Mouse (Mus musculus) midbrain, embryonic 14.5 days (tissue): Measurements from ENCODE around the gene Ints4. TPM values are rescaled to one million over a fixed set of nuclear protein-coding genes. Genes with fewer than 3 reads are reported as not detected.
A peak's percentile ranks its signal among the peaks of the same experiment; 100 is the strongest.

Experiments used
- ATAC-seq: fragments of 200-750 bp; cut with Nextera tagmentation; 2 replicates; pipeline ENCODE4 v1.8.0; 2017; ENCODE audit warnings: moderate number of reproducible peaks, moderate library complexity; ENCODE audit not compliant: low FRiP score, low TSS enrichment
- DNase-seq: peaks from one replicate; pipeline ENCODE4 v3.0.0-alpha.2; 2015
- H3K27ac ChIP-seq: fragments of 300-500 bp; sonication (generic); replicated peaks from 2 replicates; pipeline ENCODE4 v1.5.1; 2014; ENCODE audit warnings: mild to moderate bottlenecking, low read depth, low read length, moderate library complexity
- H3K27me3 ChIP-seq: fragments of 300-500 bp; sonication (generic); 2 replicates; pipeline ENCODE4 v1.6.1; 2014; ENCODE audit warnings: low read length, control low read depth, mixed read lengths; ENCODE audit not compliant: control insufficient read depth, insufficient read depth
- H3K36me3 ChIP-seq: fragments of 300-500 bp; sonication (generic); 2 replicates; pipeline ENCODE4 v1.6.1; 2014; ENCODE audit warnings: low read length, control low read depth; ENCODE audit not compliant: control insufficient read depth, insufficient read depth
- H3K4me1 ChIP-seq: fragments of 300-500 bp; sonication (generic); 2 replicates; pipeline ENCODE4 v1.6.1; 2014; ENCODE audit warnings: mild to moderate bottlenecking, antibody characterized with exemption, low read length, control low read depth; ENCODE audit not compliant: control insufficient read depth, insufficient read depth
- H3K4me2 ChIP-seq: fragments of 300-500 bp; sonication (generic); 2 replicates; pipeline ENCODE4 v1.6.1; 2014; ENCODE audit warnings: mild to moderate bottlenecking, low read length, moderate library complexity
- H3K4me3 ChIP-seq: fragments of 300-500 bp; sonication (generic); replicated peaks from 2 replicates; pipeline ENCODE4 v1.5.1; 2014; ENCODE audit warnings: low read depth, low read length
- H3K9ac ChIP-seq: fragments of 300-500 bp; sonication (generic); replicated peaks from 2 replicates; pipeline ENCODE4 v1.6.1; 2014; ENCODE audit warnings: mild to moderate bottlenecking, low read length, moderate library complexity
- H3K9me3 ChIP-seq: fragments of 300-500 bp; sonication (generic); 2 replicates; pipeline ENCODE4 v1.6.1; 2016; ENCODE audit warnings: low read length, control low read depth, mixed read lengths; ENCODE audit not compliant: control insufficient read depth
- WGBS: fragments of 180-500 bp; shearing (Covaris S2); extraction: QIAGEN DNeasy Blood & Tissue Kit; methylation state at CpG from one replicate; pipeline ENCODE4 v1.1.7; 2014; 5-methylcytosine and 5-hydroxymethylcytosine counted together
- polyA plus RNA-seq: library from polyadenylated mRNA; unstranded; fragments of >200 nt; fragmentation: Nextera tagmentation; extraction: Ambion mirVana; gene quantifications from 2 replicates; pipeline ENCODE4 v1.2.1, GENCODE M21; 2014

Gene Ints4
- polyA plus RNA-seq, 1 experiment from 2014 or later = 49.3 TPM

DNA sequence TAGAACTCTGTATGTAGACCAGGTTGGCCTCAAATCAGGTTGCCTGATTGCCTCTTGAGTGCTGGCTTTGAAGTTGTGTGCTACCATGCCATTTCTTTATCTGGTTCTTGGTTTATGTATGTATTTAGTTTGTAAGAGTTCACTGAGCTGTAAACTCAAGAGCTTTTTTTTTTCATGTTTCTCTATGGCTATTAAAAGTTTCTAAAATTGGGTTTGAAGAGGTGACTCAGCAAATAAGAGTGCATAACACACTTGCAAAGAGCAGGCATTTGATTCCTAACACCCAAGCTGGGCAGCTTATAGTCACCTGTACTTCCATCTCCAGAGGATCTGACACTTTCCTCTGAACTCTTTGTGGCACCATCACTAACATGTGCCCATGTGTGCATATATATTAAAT is 14.3 kb downstream of the Ints4 start:
- no peaks in the 10 kb centered on the region for H3K4me1 ChIP-seq
- H3K27me3 ChIP-seq = no peaks in the 10 kb centered on the region
- DNase-seq (no peak), ATAC-seq (no peak)
- peaks cover 43% of the 10 kb centered on the region for H3K36me3 ChIP-seq
- H3K9ac ChIP-seq = no peak overlapping the region
- no peaks in the 10 kb centered on the region for H3K9me3 ChIP-seq
- H3K4me2 ChIP-seq = no peak overlapping the region
- no peak overlapping the region for H3K27ac ChIP-seq
- H3K4me3 ChIP-seq = no peak overlapping the region

- Histone ChIP-seq H3K36me3 (peaks cover 25% of the 10 kb centered on the region), H3K9me3 (no peaks in the 10 kb centered on the region), H3K4me3 (no peak overlapping the region), H3K27me3 (no peaks in the 10 kb centered on the region), H3K4me1 (no peaks in the 10 kb centered on the region), H3K4me2 (no peak overlapping the region), H3K9ac (no peak overlapping the region), H3K27ac (no peak overlapping the region)
- 67% methylated on average over 5 of the region's 5 CpGs for WGBS
- peak; percentile 1 for DNase-seq
- ATAC-seq = no peak
Observed at GRCm38 (mm10) chr7:97500555-97501209, 19.9 kb downstream of the Ints4 start.

- 74% methylated on average over 1 of the region's 1 CpGs for WGBS
- no peak for DNase-seq
Observed at GRCm38 (mm10) chr7:97514786-97515185, 34.0 kb downstream of the Ints4 start.

DNA sequence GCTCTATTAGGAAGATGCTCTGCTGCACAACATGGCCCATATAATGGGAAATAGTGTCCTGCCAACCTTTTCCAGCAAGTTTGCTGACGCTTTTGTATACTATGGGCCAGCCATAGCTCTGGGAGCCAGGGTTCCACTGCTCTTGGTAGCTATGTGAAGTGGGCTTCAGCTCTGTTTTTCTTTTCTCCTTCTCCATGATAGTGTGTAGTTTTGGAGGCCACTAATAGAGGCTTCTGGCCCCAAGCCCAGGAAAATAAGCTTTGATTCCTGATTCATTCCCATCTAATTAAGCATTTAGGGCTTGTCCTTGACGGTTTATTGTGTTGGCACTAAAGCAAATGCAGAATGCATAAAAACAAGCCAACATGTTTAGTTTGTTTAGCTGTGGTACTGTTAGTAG is 39.2 kb downstream of the Ints4 start:
- no peak overlapping the region for H3K4me2 ChIP-seq
- H3K4me1 ChIP-seq = no peaks in the 10 kb centered on the region
- 89% methylated on average over 2 of the region's 2 CpGs for WGBS
- H3K27me3 ChIP-seq = no peaks in the 10 kb centered on the region
- no peaks in the 10 kb centered on the region for H3K9me3 ChIP-seq
- no peak for ATAC-seq
- H3K36me3 ChIP-seq = peaks cover 69% of the 10 kb centered on the region
- no peak overlapping the region for H3K4me3 ChIP-seq
- peak; percentile 8 for DNase-seq
- no peak overlapping the region for H3K9ac ChIP-seq
- H3K27ac ChIP-seq = no peak overlapping the region

More at GRCm38 (mm10) chr7:97514786-97515185, 34.0 kb downstream of the Ints4 start:
- H3K9ac ChIP-seq = no peak overlapping the region
- peaks cover 90% of the 10 kb centered on the region for H3K36me3 ChIP-seq
- no peaks in the 10 kb centered on the region for H3K4me1 ChIP-seq
- no peak overlapping the region for H3K27ac ChIP-seq
- H3K4me3 ChIP-seq = no peak overlapping the region
- no peak overlapping the region for H3K4me2 ChIP-seq
- no peaks in the 10 kb centered on the region for H3K9me3 ChIP-seq
- H3K27me3 ChIP-seq = no peaks in the 10 kb centered on the region
- no peak for ATAC-seq

DNA sequence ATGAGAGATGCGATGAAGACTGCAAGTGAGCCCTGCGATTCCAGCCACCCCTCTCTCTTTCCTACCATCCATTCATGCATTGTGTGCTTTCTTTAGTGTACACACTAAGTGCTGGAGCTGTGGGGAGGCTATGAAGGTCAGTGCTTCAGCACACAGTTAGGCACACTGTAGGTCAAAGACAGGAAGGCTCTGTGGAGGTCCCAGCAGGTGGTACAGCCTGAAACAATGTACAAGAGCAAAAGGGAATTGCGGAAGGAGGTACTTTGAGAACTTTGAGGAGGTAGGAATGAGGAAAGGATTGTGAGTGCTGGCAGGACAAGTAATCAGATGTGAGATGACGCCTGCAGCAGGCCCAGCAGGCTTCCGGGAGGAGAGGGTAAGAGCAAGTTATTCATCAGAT is 54.8 kb downstream of the Ints4 start:
- ATAC-seq (no peak), DNase-seq (no peak)
- Histone ChIP-seq H3K27ac (no peak overlapping the region), H3K9me3 (no peaks in the 10 kb centered on the region), H3K9ac (no peak overlapping the region), H3K4me1 (no peaks in the 10 kb centered on the region), H3K27me3 (no peaks in the 10 kb centered on the region), H3K4me2 (no peak overlapping the region), H3K36me3 (peaks cover 90% of the 10 kb centered on the region), H3K4me3 (no peak overlapping the region)
- WGBS = 93% methylated on average over 5 of the region's 5 CpGs

GRCm38 (mm10) chr7:97536571-97536970 is 55.8 kb downstream of the Ints4 start:
- ATAC-seq = no peak
- no peaks in the 10 kb centered on the region for H3K4me1 ChIP-seq
- H3K36me3 ChIP-seq = peaks cover 91% of the 10 kb centered on the region
- no peak overlapping the region for H3K4me3 ChIP-seq
- no peaks in the 10 kb centered on the region for H3K9me3 ChIP-seq
- H3K27me3 ChIP-seq = no peaks in the 10 kb centered on the region
- no peak overlapping the region for H3K27ac ChIP-seq
- 93% methylated on average over 5 of the region's 5 CpGs for WGBS
- no peak for DNase-seq
- H3K4me2 ChIP-seq = no peak overlapping the region
- H3K9ac ChIP-seq = no peak overlapping the region

- Histone ChIP-seq H3K27me3 (no peaks in the 10 kb centered on the region), H3K9me3 (no peaks in the 10 kb centered on the region), H3K27ac (no peak overlapping the region), H3K36me3 (peaks cover 22% of the 10 kb centered on the region), H3K4me3 (no peak overlapping the region), H3K9ac (no peak overlapping the region), H3K4me2 (no peak overlapping the region), H3K4me1 (no peaks in the 10 kb centered on the region)
- ATAC-seq (no peak), DNase-seq (no peak)
- WGBS = 85% methylated on average over 2 of the region's 2 CpGs
Observed at GRCm38 (mm10) chr7:97546462-97546861, 65.7 kb downstream of the Ints4 start.

DNA sequence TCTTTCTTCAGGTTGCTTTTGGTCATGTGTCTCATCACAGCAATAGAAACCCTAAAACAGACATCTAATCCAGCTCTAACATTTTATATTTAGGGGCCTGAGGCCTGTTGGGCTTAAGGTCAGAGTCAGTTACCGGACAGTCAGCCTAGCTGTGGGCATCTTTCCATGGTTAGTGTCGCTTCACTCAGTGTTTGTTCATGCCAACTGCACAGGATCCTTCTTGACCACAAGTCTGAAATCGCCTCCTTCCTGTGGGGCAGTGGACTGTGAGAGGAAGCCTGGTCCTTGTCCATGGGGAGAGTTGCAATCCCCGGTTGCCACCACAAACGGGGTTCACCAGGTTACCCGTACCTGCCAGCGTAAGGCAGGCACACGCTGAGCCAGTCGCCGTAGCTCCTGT is 68.5 kb downstream of the Ints4 start:
- no peak for DNase-seq
- H3K4me3 ChIP-seq = no peak overlapping the region
- no peak for ATAC-seq
- H3K27me3 ChIP-seq = no peaks in the 10 kb centered on the region
- H3K27ac ChIP-seq = no peak overlapping the region
- no peak overlapping the region for H3K4me2 ChIP-seq
- 94% methylated on average over 10 of the region's 10 CpGs for WGBS
- no peaks in the 10 kb centered on the region for H3K4me1 ChIP-seq
- H3K9ac ChIP-seq = no peak overlapping the region
- no peaks in the 10 kb centered on the region for H3K9me3 ChIP-seq
- H3K36me3 ChIP-seq = no peaks in the 10 kb centered on the region

DNA sequence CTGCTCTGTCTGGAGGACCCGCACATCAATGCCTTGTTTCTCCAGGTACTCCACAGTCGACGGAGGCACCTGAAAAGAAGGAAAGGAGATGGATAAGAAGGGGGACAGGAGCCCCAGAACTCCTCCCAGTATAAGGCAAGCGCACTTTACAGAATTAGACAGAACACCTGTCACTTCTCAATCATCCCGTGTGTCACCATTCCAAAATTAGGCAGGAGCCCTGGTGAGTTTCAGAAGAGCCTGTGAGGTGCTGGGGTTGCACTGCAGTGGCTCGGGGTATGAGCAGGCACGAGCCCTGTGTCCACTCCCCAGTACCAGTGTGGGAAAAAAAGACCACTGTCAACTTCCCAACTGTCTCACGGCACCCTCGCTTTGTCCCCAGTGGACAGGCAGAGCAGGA is 69.9 kb downstream of the Ints4 start:
- Histone ChIP-seq H3K9ac (no peak overlapping the region), H3K36me3 (no peaks in the 10 kb centered on the region), H3K4me1 (no peaks in the 10 kb centered on the region), H3K27me3 (no peaks in the 10 kb centered on the region), H3K4me3 (no peak overlapping the region), H3K4me2 (no peak overlapping the region), H3K9me3 (no peaks in the 10 kb centered on the region), H3K27ac (no peak overlapping the region)
- no peak for ATAC-seq
- no peak for DNase-seq
- 94% methylated on average over 9 of the region's 9 CpGs for WGBS
